Mouse (Mus musculus) testis, postnatal 10 days (tissue): Measurements from ENCODE around the gene Defb29.

Experiments
- DNase-seq: peaks from one replicate; pipeline ENCODE4 v3.0.0; 2021; ENCODE audit warnings: low spot score

Defb29 gene

DNA sequence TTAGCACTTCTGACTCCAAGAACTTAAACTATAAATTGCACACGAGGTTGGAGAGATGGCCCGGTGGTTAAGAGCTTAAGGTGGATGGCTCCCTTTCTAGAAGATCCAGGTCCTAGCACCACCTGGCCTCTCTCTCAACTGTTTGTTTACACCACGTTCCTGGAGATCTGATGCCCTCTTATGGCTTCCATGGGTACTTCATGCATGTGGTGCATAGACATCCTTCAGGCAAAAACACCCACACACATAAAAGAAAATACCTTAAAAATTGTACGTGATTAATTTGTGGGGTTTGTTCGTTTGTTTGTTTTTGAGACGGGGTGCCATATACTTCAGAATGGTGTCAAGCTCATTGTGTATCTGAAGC lies 39.1 kb downstream of the Defb29 start:
- DNase-seq: no peak

GRCm38 (mm10) chr2:152500204-152500862 lies 39.6 kb downstream of the Defb29 start:
- no peak for DNase-seq

- DNase-seq: no peak
These were observed 41.9 kb downstream of the Defb29 start for GRCm38 (mm10) chr2:152498020-152498419.

- no peak for DNase-seq
These were observed 46.7 kb downstream of the Defb29 start for GRCm38 (mm10) chr2:152493151-152493550.

DNA sequence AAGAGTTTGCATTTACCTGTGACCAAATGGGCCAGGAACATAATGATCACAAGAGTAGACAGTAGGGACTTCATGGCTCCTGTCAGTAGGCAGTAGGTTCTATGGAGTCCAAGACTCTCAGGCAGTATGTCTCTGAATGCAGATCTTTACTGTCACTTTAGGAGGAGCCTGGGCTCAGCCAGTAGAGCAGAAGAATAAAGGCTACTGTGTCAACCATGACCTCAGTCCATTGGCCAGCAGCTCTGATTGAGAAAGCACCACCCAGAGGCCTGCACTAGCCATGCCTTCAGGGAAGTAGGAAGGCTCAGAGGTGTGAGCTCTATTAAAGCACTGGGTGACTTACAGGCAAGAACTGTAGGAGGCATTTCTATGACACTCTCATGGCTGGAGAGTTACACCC lies 49.9 kb downstream of the Defb29 start, which contains the start of gene Defb22:
Gene Defb22, minus strand, starts transcription at position 101 of the 400 bp plus-strand sequence.
- DNase-seq: no peak
